Mouse (Mus musculus): ENCODE results near the gene Tle4.
"Not testable (repeated sequence)": the region's sequence is repeated elsewhere in the genome, so short reads cannot be mapped to it uniquely, and the experiment has no call there.

- not testable (repeated sequence) for TF ChIP-seq POLR2A (IDR thresholded peaks at IDR 0.05; ENCODE audit: low read depth, low read length); GABPA (IDR thresholded peaks at IDR 0.05; ENCODE audit: insufficient replicate concordance, low read depth, low read length)
Observed at GRCm38 (mm10) chr19:14643091-14643490, 45.2 kb upstream of the Tle4 start.
